Mouse (Mus musculus) forebrain, embryonic 12.5 days (tissue): Measurements from ENCODE around the gene Pdlim4. TPM values are rescaled to one million over a fixed set of nuclear protein-coding genes. Genes with fewer than 3 reads are reported as not detected.
"Not testable (repeated sequence)": the region's sequence is repeated elsewhere in the genome, so short reads cannot be mapped to it uniquely, and the experiment has no call there.

Source experiments
- ATAC-seq: fragments of 200-750 bp; cut with Nextera tagmentation; 2 replicates; pipeline ENCODE4 v1.8.0; 2017; ENCODE audit warnings: moderate TSS enrichment; ENCODE audit not compliant: low FRiP score
- H3K27ac ChIP-seq: fragments of 300-500 bp; sonication (generic); 2 replicates; pipeline ENCODE4 v1.5.1; 2016; ENCODE audit warnings: mild to moderate bottlenecking
- H3K27me3 ChIP-seq: fragments of 300-500 bp; sonication (generic); 2 replicates; pipeline ENCODE4 v1.6.1; 2016; ENCODE audit warnings: mild to moderate bottlenecking
- H3K36me3 ChIP-seq: fragments of 300-500 bp; sonication (generic); replicated peaks from 2 replicates; pipeline ENCODE4 v1.6.1; 2016; ENCODE audit warnings: mild to moderate bottlenecking
- H3K4me1 ChIP-seq: fragments of 300-500 bp; sonication (generic); 2 replicates; pipeline ENCODE4 v1.6.1; 2016
- H3K4me2 ChIP-seq: fragments of 300-500 bp; sonication (generic); 2 replicates; pipeline ENCODE4 v1.6.1; 2016; ENCODE audit warnings: mild to moderate bottlenecking, moderate library complexity
- H3K4me3 ChIP-seq: fragments of 300-500 bp; sonication (generic); replicated peaks from 2 replicates; pipeline ENCODE4 v1.5.1; 2016; ENCODE audit warnings: mild to moderate bottlenecking
- H3K9ac ChIP-seq: fragments of 300-500 bp; sonication (generic); 2 replicates; pipeline ENCODE4 v1.6.1; 2016; ENCODE audit warnings: mild to moderate bottlenecking
- H3K9me3 ChIP-seq: fragments of 300-500 bp; sonication (generic); 2 replicates; pipeline ENCODE4 v1.6.1; 2016
- WGBS: fragments of 180-500 bp; shearing (Covaris S2); methylation state at CpG from one replicate; pipeline ENCODE4 v1.1.7; 2016; 5-methylcytosine and 5-hydroxymethylcytosine counted together
- polyA plus RNA-seq: library from polyadenylated mRNA; unstranded; fragments of >200 nt; fragmentation: Nextera tagmentation; extraction: Ambion mirVana; gene quantifications from 2 replicates; pipeline ENCODE4 v1.2.1, GENCODE M21; 2016

The Pdlim4 gene
- polyA plus RNA-seq, 1 experiment from 2014 or later: 43.8 TPM

DNA sequence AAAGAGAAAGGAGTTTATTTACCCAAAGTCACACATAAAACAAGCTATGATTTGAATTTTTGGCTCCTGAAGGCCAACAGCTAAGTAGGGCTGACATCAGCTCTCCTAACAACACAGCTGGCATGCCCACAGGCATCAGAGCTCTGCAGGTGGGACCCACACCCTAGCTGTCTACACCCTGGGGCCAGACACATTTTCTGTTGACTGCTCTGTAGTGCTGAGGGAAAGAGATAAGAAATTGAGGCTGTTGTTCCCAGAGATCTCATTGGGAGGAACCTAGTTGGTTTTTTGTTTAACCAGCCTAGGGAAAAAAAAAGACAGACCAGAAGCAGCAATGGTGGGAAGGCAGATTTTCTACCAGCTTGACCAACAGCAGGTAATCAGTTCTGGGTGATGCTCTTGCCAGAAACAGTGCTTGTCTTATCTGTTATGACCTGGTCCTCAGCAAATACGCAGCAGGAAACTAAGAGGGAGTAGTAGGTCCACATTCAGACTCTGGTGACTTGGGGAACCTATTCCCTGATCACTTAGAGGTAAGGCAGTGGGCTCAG is 42.2 kb downstream of the Pdlim4 start:
- Histone ChIP-seq H3K36me3 (no peaks in the 10 kb centered on the region), H3K4me2 (no peak overlapping the region), H3K9me3 (no peaks in the 10 kb centered on the region), H3K9ac (no peak overlapping the region), H3K27me3 (peaks cover 51% of the 10 kb centered on the region), H3K27ac (no peak overlapping the region), H3K4me1 (peaks cover 13% of the 10 kb centered on the region), H3K4me3 (no peak overlapping the region)
- WGBS: 79% methylated on average over 1 of the region's 1 CpGs
- no peak for ATAC-seq

DNA sequence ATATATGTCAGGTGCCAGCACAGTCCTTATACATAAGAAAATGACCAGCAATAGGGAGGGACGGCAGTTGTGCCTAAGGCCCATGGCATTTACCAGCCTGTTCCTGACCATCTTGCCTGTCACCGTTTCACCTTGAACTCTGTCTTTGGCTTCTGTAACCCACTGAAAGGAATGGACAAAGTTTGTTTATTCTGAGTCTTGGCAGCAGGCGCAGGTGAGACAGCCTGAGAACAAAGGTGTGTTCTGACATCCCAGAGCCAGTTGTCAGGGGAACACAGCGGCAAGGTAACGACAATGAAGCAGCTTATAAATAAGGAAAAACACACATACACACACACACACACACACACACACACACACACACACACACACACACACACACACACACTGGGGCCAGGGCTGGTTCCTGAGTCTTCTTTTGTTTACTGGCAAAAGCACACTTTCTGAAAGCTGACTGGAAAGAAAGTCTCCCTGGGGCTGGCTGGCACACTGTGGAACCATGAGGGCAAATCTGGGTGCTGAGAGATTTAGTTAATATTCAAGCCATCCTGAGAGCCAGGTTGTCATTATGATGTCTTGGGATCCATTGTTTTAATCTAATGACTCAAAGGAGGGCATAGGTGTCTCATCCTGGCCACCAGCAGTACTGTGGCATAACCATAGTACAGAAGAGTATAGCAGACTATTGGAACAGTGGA is 47.3 kb downstream of the Pdlim4 start:
- Histone ChIP-seq H3K9me3 (no peaks in the 10 kb centered on the region), H3K27ac (no peak overlapping the region), H3K9ac (no peak overlapping the region), H3K4me2 (no peak overlapping the region), H3K36me3 (no peaks in the 10 kb centered on the region), H3K27me3 (peaks cover 16% of the 10 kb centered on the region), H3K4me3 (no peak overlapping the region), H3K4me1 (no peaks in the 10 kb centered on the region)
- 84% methylated on average over 5 of the region's 5 CpGs for WGBS
- no peak for ATAC-seq

DNA sequence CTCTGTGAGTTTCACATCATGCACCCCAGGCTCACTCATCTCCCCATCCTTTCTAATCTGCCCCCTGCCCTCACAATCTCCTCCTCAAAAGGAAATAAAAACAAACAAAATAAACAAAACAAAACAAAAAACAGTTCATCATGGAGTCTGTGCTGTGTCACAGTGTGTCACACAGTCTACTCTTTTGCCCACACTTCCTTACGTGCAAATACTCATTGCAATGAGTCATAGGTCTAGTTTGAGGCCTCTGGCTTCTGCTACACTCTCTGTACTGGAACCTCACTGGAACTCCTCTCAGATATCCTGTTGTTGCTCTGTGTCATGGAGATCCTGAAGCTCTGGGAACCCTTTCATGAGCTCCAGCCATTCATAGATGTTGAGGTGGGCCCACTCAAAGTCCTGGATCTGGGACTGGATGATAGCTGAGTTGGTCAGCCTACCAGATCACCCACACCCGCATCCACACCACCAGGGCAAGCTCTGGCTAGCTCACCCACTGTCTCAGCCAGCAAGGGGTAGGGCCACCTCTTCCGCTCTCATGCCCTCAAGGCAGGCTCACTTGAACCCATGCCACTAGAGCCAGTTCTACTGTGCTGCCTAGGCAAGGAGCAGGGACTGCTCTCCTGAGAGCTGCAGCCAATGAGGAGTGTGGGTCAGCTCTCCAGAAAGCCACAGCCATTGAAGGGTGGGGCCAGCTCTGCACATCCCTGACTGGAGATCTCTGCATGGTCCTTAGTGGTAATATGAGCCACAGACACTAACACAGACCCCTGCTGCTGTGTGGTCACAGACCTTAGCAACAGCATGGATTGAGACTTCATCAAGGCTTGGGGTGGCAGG is 49.7 kb downstream of the Pdlim4 start:
- Histone ChIP-seq H3K4me2 (no peak overlapping the region), H3K4me3 (no peak overlapping the region), H3K27ac (no peak overlapping the region), H3K36me3 (no peaks in the 10 kb centered on the region), H3K4me1 (no peaks in the 10 kb centered on the region), H3K27me3 (no peaks in the 10 kb centered on the region), H3K9me3 (no peaks in the 10 kb centered on the region), H3K9ac (no peak overlapping the region)
- ATAC-seq: no peak
- 80% methylated on average over 3 of the region's 3 CpGs for WGBS

DNA sequence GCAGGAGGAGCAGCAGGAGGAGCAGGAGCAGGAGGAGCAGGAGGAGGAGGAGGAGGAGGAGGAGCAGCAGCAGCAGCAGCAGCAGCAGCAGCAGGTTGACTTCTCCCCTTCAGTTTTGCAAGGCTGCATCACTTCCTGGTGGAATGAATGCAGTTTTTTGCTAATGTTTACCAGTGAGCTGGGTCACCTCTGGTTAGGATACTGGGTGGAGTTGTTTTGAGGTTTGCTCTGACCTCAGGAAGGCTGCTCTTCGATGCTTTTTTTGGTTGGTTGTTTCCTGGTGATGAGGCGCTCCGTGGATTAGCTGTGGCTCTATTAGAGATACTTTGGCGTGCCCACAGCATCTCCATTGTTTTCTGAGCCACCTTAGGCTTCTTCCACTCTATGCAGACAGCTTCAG is 51.2 kb downstream of the Pdlim4 start:
- WGBS: 73% methylated on average over 4 of the region's 4 CpGs
- no peaks in the 10 kb centered on the region for H3K9me3 ChIP-seq
- no peaks in the 10 kb centered on the region for H3K27me3 ChIP-seq
- no peak overlapping the region for H3K27ac ChIP-seq
- H3K9ac ChIP-seq: no peak overlapping the region
- no peak for ATAC-seq
- no peak overlapping the region for H3K4me3 ChIP-seq
- H3K36me3 ChIP-seq: no peaks in the 10 kb centered on the region
- no peaks in the 10 kb centered on the region for H3K4me1 ChIP-seq
- no peak overlapping the region for H3K4me2 ChIP-seq

DNA sequence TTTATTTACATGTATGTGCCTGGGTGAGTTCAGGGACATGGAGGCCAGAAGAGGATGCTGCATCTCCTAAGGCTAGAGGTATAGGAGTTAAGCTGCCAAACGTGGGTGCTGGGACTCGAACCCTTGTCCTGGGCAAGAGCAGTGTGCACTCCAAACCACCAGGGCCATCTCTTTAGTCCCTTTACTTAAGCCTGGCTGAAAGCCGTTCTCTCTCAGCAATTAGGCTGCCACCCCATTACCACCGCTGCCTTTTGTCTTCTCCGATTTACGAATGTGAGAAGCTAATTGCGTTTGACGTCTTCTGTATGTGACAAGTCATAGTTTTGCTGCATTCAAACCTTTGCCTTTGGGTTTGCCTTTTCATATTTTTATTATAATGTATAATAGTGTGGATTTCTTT is 52.8 kb downstream of the Pdlim4 start:
- H3K4me1 ChIP-seq: no peaks in the 10 kb centered on the region
- H3K36me3 ChIP-seq: no peaks in the 10 kb centered on the region
- WGBS: 64% methylated on average over 8 of the region's 8 CpGs
- no peak overlapping the region for H3K4me3 ChIP-seq
- no peaks in the 10 kb centered on the region for H3K9me3 ChIP-seq
- H3K27ac ChIP-seq: no peak overlapping the region
- H3K27me3 ChIP-seq: no peaks in the 10 kb centered on the region
- ATAC-seq: no peak
- H3K9ac ChIP-seq: no peak overlapping the region
- no peak overlapping the region for H3K4me2 ChIP-seq

DNA sequence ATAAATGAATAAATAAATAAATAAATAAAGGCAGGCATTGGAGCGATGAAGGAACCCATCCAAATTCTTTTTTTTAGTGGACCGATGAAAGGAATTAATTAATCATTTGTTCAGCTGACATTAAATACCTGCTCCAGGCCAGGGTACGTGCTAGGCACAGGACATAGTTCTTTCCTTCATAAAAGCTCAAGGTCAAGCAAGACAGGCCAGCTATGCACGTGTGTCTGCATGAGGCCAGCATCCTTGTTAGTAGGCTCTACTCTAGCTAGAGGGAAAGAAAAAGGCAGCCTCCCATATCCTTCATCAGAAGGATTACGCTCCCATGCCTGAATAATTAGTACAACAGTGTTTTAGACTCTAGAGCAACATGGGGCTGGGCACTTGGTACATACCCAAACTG is 55.9 kb downstream of the Pdlim4 start:
- 83% methylated on average over 5 of the region's 5 CpGs for WGBS
- H3K4me1 ChIP-seq: no peaks in the 10 kb centered on the region
- H3K27ac ChIP-seq: no peak overlapping the region
- no peak for ATAC-seq
- H3K36me3 ChIP-seq: no peaks in the 10 kb centered on the region
- no peak overlapping the region for H3K4me2 ChIP-seq
- H3K9ac ChIP-seq: no peak overlapping the region
- no peak overlapping the region for H3K4me3 ChIP-seq
- H3K27me3 ChIP-seq: no peaks in the 10 kb centered on the region
- no peaks in the 10 kb centered on the region for H3K9me3 ChIP-seq

DNA sequence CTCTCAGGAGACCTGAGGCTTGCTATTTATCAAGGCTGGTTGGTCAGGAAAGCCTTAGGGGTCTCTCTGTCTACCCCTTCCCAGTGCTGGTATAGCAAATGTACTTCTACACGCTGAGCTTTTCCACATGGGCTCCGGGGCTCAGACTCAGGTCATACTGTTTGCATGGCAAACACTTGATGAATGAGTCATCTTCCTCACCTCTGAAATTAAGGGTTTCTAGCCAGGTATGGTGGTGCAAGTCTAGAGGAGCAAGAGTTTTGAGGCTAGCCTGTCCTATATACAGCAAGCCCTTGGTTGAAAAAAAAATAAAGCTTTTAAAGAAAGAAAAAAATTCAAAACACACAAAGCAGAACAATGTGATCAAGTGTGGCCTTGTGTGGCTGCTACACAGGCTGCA is 57.6 kb downstream of the Pdlim4 start:
- H3K4me3 ChIP-seq: no peak overlapping the region
- no peak overlapping the region for H3K4me2 ChIP-seq
- 95% methylated on average over 2 of the region's 2 CpGs for WGBS
- H3K27ac ChIP-seq: no peak overlapping the region
- no peak for ATAC-seq
- H3K4me1 ChIP-seq: no peaks in the 10 kb centered on the region
- H3K27me3 ChIP-seq: no peaks in the 10 kb centered on the region
- no peaks in the 10 kb centered on the region for H3K36me3 ChIP-seq
- H3K9ac ChIP-seq: no peak overlapping the region
- no peaks in the 10 kb centered on the region for H3K9me3 ChIP-seq

DNA sequence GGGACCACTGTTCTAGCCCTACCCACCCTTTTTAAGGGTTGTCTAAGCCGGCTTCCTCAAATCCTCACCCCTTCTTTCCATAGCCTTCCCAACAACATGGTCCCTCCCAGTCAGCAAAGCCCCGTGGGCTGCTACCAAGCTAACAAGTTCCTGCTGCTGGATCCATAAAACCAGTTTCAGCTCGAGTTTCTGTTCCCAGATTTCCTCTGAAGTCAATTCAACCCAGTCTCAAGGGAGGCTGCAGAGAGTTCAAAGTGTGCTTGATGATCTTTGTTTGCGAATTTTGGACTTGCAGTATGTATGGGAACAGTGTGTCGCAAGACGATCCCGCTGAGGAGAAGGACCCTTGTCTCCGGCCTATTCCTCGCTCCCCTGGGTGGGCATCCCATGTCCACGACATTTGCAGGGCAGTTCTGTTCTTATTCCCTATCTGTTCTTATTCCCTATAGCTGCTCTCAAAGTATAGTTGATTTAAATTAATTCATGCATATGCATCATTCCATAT is 60.3 kb downstream of the Pdlim4 start:
- no peak overlapping the region for H3K4me2 ChIP-seq
- no peak overlapping the region for H3K9ac ChIP-seq
- H3K27me3 ChIP-seq: no peaks in the 10 kb centered on the region
- no peaks in the 10 kb centered on the region for H3K4me1 ChIP-seq
- no peak for ATAC-seq
- H3K36me3 ChIP-seq: no peaks in the 10 kb centered on the region
- WGBS: 84% methylated on average over 10 of the region's 10 CpGs
- H3K9me3 ChIP-seq: no peaks in the 10 kb centered on the region
- no peak overlapping the region for H3K27ac ChIP-seq
- H3K4me3 ChIP-seq: no peak overlapping the region

DNA sequence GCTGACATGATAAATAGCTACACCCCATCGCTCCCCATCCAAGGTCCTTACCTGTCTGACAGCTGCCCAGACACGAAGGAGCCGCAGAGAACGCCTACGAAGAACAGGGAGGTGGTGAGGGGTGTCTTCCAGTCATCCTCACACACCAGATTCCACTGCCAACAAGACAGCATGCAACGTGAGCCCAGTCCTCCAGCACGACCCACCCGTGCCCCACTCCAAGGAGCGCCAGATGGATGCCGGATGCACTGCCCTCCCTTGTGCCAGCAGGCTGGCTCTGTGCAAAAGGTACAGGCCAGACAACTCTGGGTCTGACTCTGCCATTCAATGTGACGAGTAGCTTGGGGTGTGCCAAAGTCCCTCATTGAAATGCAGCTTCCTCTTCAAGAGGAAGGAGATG is 61.1 kb downstream of the Pdlim4 start:
- WGBS: 92% methylated on average over 11 of the region's 11 CpGs
- H3K9ac ChIP-seq: no peak overlapping the region
- ATAC-seq: no peak
- no peaks in the 10 kb centered on the region for H3K9me3 ChIP-seq
- H3K4me2 ChIP-seq: no peak overlapping the region
- no peak overlapping the region for H3K27ac ChIP-seq
- H3K27me3 ChIP-seq: no peaks in the 10 kb centered on the region
- H3K36me3 ChIP-seq: no peaks in the 10 kb centered on the region
- no peak overlapping the region for H3K4me3 ChIP-seq
- H3K4me1 ChIP-seq: no peaks in the 10 kb centered on the region

DNA sequence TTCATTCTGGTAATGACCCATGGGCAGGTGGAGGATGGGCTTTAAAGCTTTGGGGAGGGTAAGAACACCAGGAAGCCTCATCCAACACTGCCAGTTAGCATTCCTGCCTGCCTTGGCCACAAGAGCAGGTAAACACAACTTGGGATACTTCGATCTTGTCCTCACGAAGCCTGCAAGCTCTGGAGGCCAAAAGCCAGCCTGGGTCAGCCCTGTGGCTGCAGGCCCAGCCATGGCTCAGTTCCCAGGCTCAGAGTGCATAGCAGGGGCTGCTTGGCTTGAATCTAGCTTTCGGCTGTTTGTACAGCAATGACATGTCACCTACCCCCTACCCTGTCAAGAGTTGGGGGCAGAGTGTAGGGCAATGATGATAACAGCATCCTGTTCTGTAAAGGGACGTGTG is 61.9 kb downstream of the Pdlim4 start:
- no peak overlapping the region for H3K27ac ChIP-seq
- H3K36me3 ChIP-seq: no peaks in the 10 kb centered on the region
- no peaks in the 10 kb centered on the region for H3K9me3 ChIP-seq
- no peaks in the 10 kb centered on the region for H3K27me3 ChIP-seq
- ATAC-seq: no peak
- H3K4me1 ChIP-seq: peaks cover 6% of the 10 kb centered on the region; the same call in 1 of the 2 replicates
- 87% methylated on average over 4 of the region's 4 CpGs for WGBS
- no peak overlapping the region for H3K9ac ChIP-seq
- H3K4me3 ChIP-seq: no peak overlapping the region
- H3K4me2 ChIP-seq: no peak overlapping the region

DNA sequence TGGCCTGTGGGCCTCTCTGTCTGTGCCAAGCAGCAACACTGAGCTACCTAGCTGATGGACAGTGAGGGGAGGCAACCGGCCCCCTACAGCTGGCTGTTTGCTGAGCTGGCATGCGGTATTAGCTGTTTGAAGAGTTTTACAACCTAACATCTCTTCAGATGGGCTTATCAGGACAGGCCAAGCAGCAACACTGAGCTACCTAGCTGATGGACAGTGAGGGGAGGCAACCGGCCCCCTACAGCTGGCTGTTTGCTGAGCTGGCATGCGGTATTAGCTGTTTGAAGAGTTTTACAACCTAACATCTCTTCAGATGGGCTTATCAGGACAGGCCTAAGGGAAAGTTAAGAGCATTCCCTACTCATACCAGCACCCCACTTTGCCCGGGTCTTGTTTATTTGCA is 62.5 kb downstream of the Pdlim4 start:
- not testable (repeated sequence) for H3K9ac ChIP-seq, H3K36me3 ChIP-seq, H3K27ac ChIP-seq, H3K4me1 ChIP-seq, H3K4me2 ChIP-seq, H3K9me3 ChIP-seq, H3K27me3 ChIP-seq, ATAC-seq, H3K4me3 ChIP-seq
- 86% methylated on average over 5 of the region's 5 CpGs for WGBS
